Mouse (Mus musculus) kidney, adult 2 months (tissue): Measurements from ENCODE around the gene Hoxc5.

Experiments used
- CTCF ChIP-seq: fragments of 200-500 bp; conservative IDR thresholded peaks from 2 replicates; pipeline ENCODE4 v1.5.1; 2011; ENCODE audit warnings: low read depth, mild to moderate bottlenecking, control low read depth, low read length, moderate library complexity, mixed read lengths; ENCODE audit not compliant: insufficient read depth, insufficient read length
- POLR2A ChIP-seq: fragments of 200-500 bp; IDR thresholded peaks from one replicate; pipeline ENCODE4 v1.6.1; 2011; ENCODE audit warnings: low read depth, low read length, control low read depth

- TF ChIP-seq CTCF (no peak), POLR2A (no peak)
Observed at GRCm38 (mm10) chr15:102934438-102934837, 32.8 kb upstream of the Hoxc5 start.
